In the genomic region with DNA sequence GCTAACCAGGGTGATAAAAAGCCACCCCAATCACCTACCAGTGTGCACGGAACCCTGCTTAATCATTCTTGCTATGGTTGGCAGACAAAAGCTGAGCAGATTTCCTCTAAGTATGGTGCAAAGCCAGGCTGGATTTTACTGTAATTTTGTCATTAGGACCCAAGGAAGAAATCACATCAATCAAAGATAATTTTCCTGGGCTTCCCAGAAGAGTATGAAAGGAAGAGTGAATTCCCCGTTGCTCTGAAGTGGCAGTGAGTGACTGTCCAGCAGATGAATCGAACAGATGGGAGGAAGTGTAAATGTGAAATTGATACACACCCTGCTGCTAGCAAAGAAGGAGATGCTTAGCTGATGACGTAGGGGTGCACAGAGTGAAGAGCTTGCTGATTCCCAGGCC, we compare ENCODE assay signal across 22 mouse cellular contexts.
DNase-seq lines count a peak whose midpoint lies in the region; ATAC-seq and TF ChIP-seq lines count a peak whose summit lies in the region.
"Had no signal": no experiment of that assay in that cellular context is flagged by ENCODE, and none has a peak within 500 bp of the region (broad histone marks: within the 10 kb centered on the region; RNA-seq: fewer than 3 reads in every experiment).

No protein-coding gene starts in this region.

- H3K4me2 ChIP-seq in forebrain, embryonic 14.5 days (ENCODE audit: low read length): no peak overlapping the region
- H3K4me2 ChIP-seq in forebrain, embryonic 11.5 days (ENCODE audit: low read depth, low read length, severe bottlenecking): no peak overlapping the region
- no peak overlapping the region for H3K4me2 ChIP-seq in forebrain, postnatal 0 days (ENCODE audit: low read depth)
- H3K4me2 ChIP-seq: heart, embryonic 13.5 days; intestine, embryonic 15.5 days; kidney, embryonic 15.5 days; limb, embryonic 12.5 days; liver, embryonic 13.5 days; lung, embryonic 15.5 days; midbrain, embryonic 15.5 days; stomach, embryonic 15.5 days had no signal

- H3K36me3 ChIP-seq in forebrain, embryonic 14.5 days (ENCODE audit: control insufficient read depth, insufficient read depth, low read length): no peaks in the 10 kb centered on the region
- no peaks in the 10 kb centered on the region for H3K36me3 ChIP-seq in forebrain, embryonic 11.5 days (ENCODE audit: control insufficient read depth, insufficient read depth, low read length)
- H3K36me3 ChIP-seq in forebrain, postnatal 0 days (ENCODE audit: insufficient read depth): no peaks in the 10 kb centered on the region
- H3K36me3 ChIP-seq: heart, embryonic 13.5 days; intestine, embryonic 15.5 days; kidney, embryonic 15.5 days; limb, embryonic 12.5 days; liver, embryonic 13.5 days; lung, embryonic 15.5 days; midbrain, embryonic 15.5 days; stomach, embryonic 15.5 days had no signal

- peak overlapping the region; percentile 9 for H3K27ac ChIP-seq in forebrain, embryonic 14.5 days (ENCODE audit: low read depth, low read length)
- H3K27ac ChIP-seq in forebrain, embryonic 11.5 days (ENCODE audit: low read depth, low read length): no peak overlapping the region
- peak overlapping the region; percentile 64; the same call in 1 of the 2 replicates for H3K27ac ChIP-seq in forebrain, postnatal 0 days (ENCODE audit: low read depth, low read length)
- H3K27ac ChIP-seq: heart, embryonic 13.5 days; intestine, embryonic 15.5 days; kidney, embryonic 15.5 days; limb, embryonic 12.5 days; liver, embryonic 13.5 days; lung, embryonic 15.5 days; macrophage; midbrain, embryonic 15.5 days; stomach, embryonic 15.5 days had no signal

- H3K9ac ChIP-seq in forebrain, embryonic 14.5 days (ENCODE audit: low read length): no peak overlapping the region
- H3K9ac ChIP-seq in forebrain, embryonic 11.5 days (ENCODE audit: low read length): no peak overlapping the region
- H3K9ac ChIP-seq in forebrain, postnatal 0 days: no peak overlapping the region
- H3K9ac ChIP-seq: heart, embryonic 13.5 days; intestine, embryonic 15.5 days; kidney, embryonic 15.5 days; limb, embryonic 12.5 days; liver, embryonic 13.5 days; lung, embryonic 15.5 days; midbrain, embryonic 15.5 days; stomach, embryonic 15.5 days had no signal

- no peaks in the 10 kb centered on the region for H3K4me1 ChIP-seq in forebrain, embryonic 14.5 days (ENCODE audit: control insufficient read depth, insufficient read depth, low read length)
- H3K4me1 ChIP-seq in forebrain, embryonic 11.5 days (replicated peaks; ENCODE audit: control insufficient read depth, insufficient read depth, low read length): no peaks in the 10 kb centered on the region
- H3K4me1 ChIP-seq in forebrain, postnatal 0 days (ENCODE audit: insufficient read depth): 0 out of 2 replicates have a peak, but pooled peaks cover 3% of the 10 kb centered on the region
- H3K4me1 ChIP-seq: heart, embryonic 13.5 days; intestine, embryonic 15.5 days; kidney, embryonic 15.5 days; limb, embryonic 12.5 days; liver, embryonic 13.5 days; lung, embryonic 15.5 days; midbrain, embryonic 15.5 days; stomach, embryonic 15.5 days had no signal

- H3K27me3 ChIP-seq in forebrain, embryonic 14.5 days (replicated peaks; ENCODE audit: control insufficient read depth, insufficient read depth, low read length): no peaks in the 10 kb centered on the region
- no peaks in the 10 kb centered on the region for H3K27me3 ChIP-seq in forebrain, embryonic 11.5 days (ENCODE audit: control insufficient read depth, insufficient read depth, low read length)
- H3K27me3 ChIP-seq in forebrain, postnatal 0 days (ENCODE audit: insufficient read depth, low read length): no peaks in the 10 kb centered on the region
- H3K27me3 ChIP-seq: heart, embryonic 13.5 days; intestine, embryonic 15.5 days; kidney, embryonic 15.5 days; limb, embryonic 12.5 days; liver, embryonic 13.5 days; lung, embryonic 15.5 days; midbrain, embryonic 15.5 days; stomach, embryonic 15.5 days had no signal

- no peaks in the 10 kb centered on the region for H3K9me3 ChIP-seq in forebrain, embryonic 14.5 days (replicated peaks; ENCODE audit: control insufficient read depth, low read length)
- H3K9me3 ChIP-seq in forebrain, embryonic 11.5 days (ENCODE audit: control insufficient read depth, low read length): no peaks in the 10 kb centered on the region
- H3K9me3 ChIP-seq in forebrain, postnatal 0 days (ENCODE audit: low read length): no peaks in the 10 kb centered on the region
- H3K9me3 ChIP-seq: heart, embryonic 13.5 days; intestine, embryonic 15.5 days; kidney, embryonic 15.5 days; limb, embryonic 12.5 days; liver, embryonic 13.5 days; lung, embryonic 15.5 days; midbrain, embryonic 15.5 days; stomach, embryonic 15.5 days had no signal

- DNase-seq in forebrain, embryonic 14.5 days (ENCODE audit: low spot score): peak; percentile 79
- DNase-seq in forebrain, embryonic 11.5 days (ENCODE audit: low spot score): no peak
- DNase-seq in layer of hippocampus, adult 8-10 months (ENCODE audit: low spot score in 2 of 2): peak; percentile 9 to 20
- DNase-seq in layer of hippocampus, adult 11-12 months (ENCODE audit: low spot score): no peak
- peak; percentile 68 for DNase-seq in forebrain, postnatal 0 days
- peak; percentile 28 for DNase-seq in retina, embryonic 14.5 days (ENCODE audit: low spot score)
- no peak for DNase-seq in T-cell, adult 2 months (ENCODE audit: low spot score)
- DNase-seq: adrenal gland, postnatal 25 days; B cell, adult 2 months; cerebellum, postnatal 36 days; heart, postnatal 4 days; liver, embryonic 13.5 days; thymus, adult 2 months had no signal

- 43% methylated on average over 4 of the region's 4 CpGs for WGBS in forebrain, embryonic 14.5 days
- WGBS in forebrain, embryonic 11.5 days: 80% methylated on average over 4 of the region's 4 CpGs
- WGBS in forebrain, postnatal 0 days: 25% methylated on average over 4 of the region's 4 CpGs

- H3K4me3 ChIP-seq in forebrain, embryonic 14.5 days (ENCODE audit: low read depth, low read length): no peak overlapping the region
- no peak overlapping the region for H3K4me3 ChIP-seq in forebrain, embryonic 11.5 days (ENCODE audit: low read depth, low read length)
- no peak overlapping the region for H3K4me3 ChIP-seq in forebrain, postnatal 0 days (ENCODE audit: low read depth, low read length)
- H3K4me3 ChIP-seq: erythroblast, embryonic 14.5 days; heart, embryonic 13.5 days; intestine, embryonic 15.5 days; kidney, embryonic 15.5 days; limb, embryonic 12.5 days; liver, embryonic 13.5 days; lung, embryonic 15.5 days; midbrain, embryonic 15.5 days; stomach, embryonic 15.5 days had no signal

- TF ChIP-seq CTCF in forebrain, postnatal 0 days (IDR thresholded peaks at IDR 0.05; ENCODE audit: low read depth): no peak

- peak; percentile 87 for ATAC-seq in forebrain, embryonic 14.5 days
- no peak for ATAC-seq in forebrain, embryonic 11.5 days (replicated peaks; ENCODE audit: low FRiP score)
- ATAC-seq in forebrain, postnatal 0 days: peak; percentile 85
- ATAC-seq: intestine, embryonic 15.5 days; midbrain, embryonic 15.5 days had no signal

Comparison
In these comparisons a context has a peak if more than half of its experiments do, and no peak if none do; other contexts are left out.
1. DNase-seq: peak in forebrain, embryonic 14.5 days (single experiment), layer of hippocampus, adult 8-10 months (2 of 2), forebrain, postnatal 0 days (single experiment) and retina, embryonic 14.5 days (single experiment); none in forebrain, embryonic 11.5 days (single experiment), layer of hippocampus, adult 11-12 months (single experiment) and T-cell, adult 2 months (single experiment).